Mouse (Mus musculus) forebrain, embryonic 12.5 days (tissue): ENCODE data around the gene Chst11. TPM values are rescaled to one million over a fixed set of nuclear protein-coding genes. Genes with fewer than 3 reads are reported as not detected.

Source experiments
- ATAC-seq: fragments of 200-750 bp; cut with Nextera tagmentation; 2 replicates; pipeline ENCODE4 v1.8.0; 2017; ENCODE audit warnings: moderate TSS enrichment; ENCODE audit not compliant: low FRiP score
- H3K27ac ChIP-seq: fragments of 300-500 bp; sonication (generic); 2 replicates; pipeline ENCODE4 v1.5.1; 2016; ENCODE audit warnings: mild to moderate bottlenecking
- H3K27me3 ChIP-seq: fragments of 300-500 bp; sonication (generic); 2 replicates; pipeline ENCODE4 v1.6.1; 2016; ENCODE audit warnings: mild to moderate bottlenecking
- H3K36me3 ChIP-seq: fragments of 300-500 bp; sonication (generic); replicated peaks from 2 replicates; pipeline ENCODE4 v1.6.1; 2016; ENCODE audit warnings: mild to moderate bottlenecking
- H3K4me1 ChIP-seq: fragments of 300-500 bp; sonication (generic); 2 replicates; pipeline ENCODE4 v1.6.1; 2016
- H3K4me2 ChIP-seq: fragments of 300-500 bp; sonication (generic); 2 replicates; pipeline ENCODE4 v1.6.1; 2016; ENCODE audit warnings: mild to moderate bottlenecking, moderate library complexity
- H3K4me3 ChIP-seq: fragments of 300-500 bp; sonication (generic); replicated peaks from 2 replicates; pipeline ENCODE4 v1.5.1; 2016; ENCODE audit warnings: mild to moderate bottlenecking
- H3K9ac ChIP-seq: fragments of 300-500 bp; sonication (generic); 2 replicates; pipeline ENCODE4 v1.6.1; 2016; ENCODE audit warnings: mild to moderate bottlenecking
- H3K9me3 ChIP-seq: fragments of 300-500 bp; sonication (generic); 2 replicates; pipeline ENCODE4 v1.6.1; 2016
- WGBS: fragments of 180-500 bp; shearing (Covaris S2); methylation state at CpG from one replicate; pipeline ENCODE4 v1.1.7; 2016; 5-methylcytosine and 5-hydroxymethylcytosine counted together
- polyA plus RNA-seq: library from polyadenylated mRNA; unstranded; fragments of >200 nt; fragmentation: Nextera tagmentation; extraction: Ambion mirVana; gene quantifications from 2 replicates; pipeline ENCODE4 v1.2.1, GENCODE M21; 2016

Gene Chst11
- polyA plus RNA-seq, 1 experiment from 2014 or later = 2.6 TPM

DNA sequence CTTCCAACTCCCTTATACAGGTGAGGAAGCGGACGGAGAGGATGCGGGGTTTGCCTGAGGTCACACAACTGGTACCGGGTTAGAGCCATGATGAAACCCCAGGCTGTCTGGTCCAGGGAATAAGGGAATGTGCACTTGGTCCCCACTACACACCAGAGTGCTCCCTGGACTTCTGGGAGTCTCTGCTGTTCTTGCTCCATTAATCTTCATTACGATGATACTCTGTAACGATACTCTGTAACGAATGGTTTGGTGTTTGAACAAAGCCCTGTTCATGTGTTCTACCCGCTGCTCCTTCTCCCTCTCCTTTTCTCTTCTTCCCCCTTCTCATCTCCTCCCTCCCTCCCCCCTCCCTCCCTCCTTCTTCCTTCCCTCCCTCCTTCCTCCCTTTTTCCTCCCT is 104.9 kb downstream of the Chst11 start:
- no peak overlapping the region for H3K4me2 ChIP-seq
- no peaks in the 10 kb centered on the region for H3K36me3 ChIP-seq
- H3K27ac ChIP-seq = no peak overlapping the region
- H3K9ac ChIP-seq = no peak overlapping the region
- no peak overlapping the region for H3K4me3 ChIP-seq
- no peak for ATAC-seq
- peaks cover 32% of the 10 kb centered on the region for H3K4me1 ChIP-seq
- 75% methylated on average over 8 of the region's 8 CpGs for WGBS
- no peaks in the 10 kb centered on the region for H3K9me3 ChIP-seq
- no peaks in the 10 kb centered on the region for H3K27me3 ChIP-seq

DNA sequence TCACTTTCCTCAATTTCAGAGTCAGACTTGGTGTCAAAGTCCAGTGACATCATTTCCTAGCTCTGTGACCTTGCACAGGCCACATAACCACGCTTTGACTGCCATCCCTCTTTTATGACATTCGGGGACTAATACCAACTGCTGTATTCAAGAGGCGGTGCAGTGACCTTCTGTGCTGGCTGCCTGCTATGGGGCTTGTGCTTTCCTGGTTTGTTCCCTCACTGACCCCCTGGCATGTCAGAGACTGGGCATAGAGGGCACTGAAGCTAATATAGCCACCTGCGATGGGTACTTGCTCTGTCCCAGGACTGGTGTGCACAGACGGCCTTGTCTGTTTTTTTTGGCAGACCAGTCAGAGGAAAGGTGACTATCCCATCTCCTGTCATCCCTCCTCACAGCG is 108.4 kb downstream of the Chst11 start:
- WGBS = 85% methylated on average over 6 of the region's 6 CpGs
- no peaks in the 10 kb centered on the region for H3K9me3 ChIP-seq
- H3K4me2 ChIP-seq = no peak overlapping the region
- H3K27ac ChIP-seq = no peak overlapping the region
- no peak overlapping the region for H3K9ac ChIP-seq
- H3K4me1 ChIP-seq = peaks cover 44% of the 10 kb centered on the region
- no peak for ATAC-seq
- no peaks in the 10 kb centered on the region for H3K27me3 ChIP-seq
- no peaks in the 10 kb centered on the region for H3K36me3 ChIP-seq
- no peak overlapping the region for H3K4me3 ChIP-seq

DNA sequence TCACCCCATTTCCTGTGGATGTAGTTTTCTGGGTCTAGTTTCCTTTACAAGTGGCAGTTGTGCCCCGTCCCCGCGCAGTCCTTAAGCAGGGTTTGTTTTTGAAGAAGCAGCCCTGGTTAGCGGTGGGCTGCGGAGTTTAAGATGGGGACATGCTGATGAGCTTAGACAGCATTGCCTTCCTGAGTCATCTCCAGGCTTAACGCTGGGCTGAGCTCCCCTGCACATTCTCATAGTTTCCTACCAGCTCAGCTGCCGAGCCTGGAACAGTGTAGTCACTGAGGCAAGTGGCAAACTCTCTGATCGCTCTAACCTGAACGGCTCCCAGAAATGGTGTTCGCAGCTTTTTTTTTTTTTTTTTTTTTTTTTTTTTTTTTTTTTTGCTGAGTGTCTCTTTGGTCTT is 109.0 kb downstream of the Chst11 start:
- Histone ChIP-seq H3K36me3 (no peaks in the 10 kb centered on the region), H3K4me1 (peaks cover 44% of the 10 kb centered on the region), H3K9me3 (no peaks in the 10 kb centered on the region), H3K4me2 (no peak overlapping the region), H3K4me3 (no peak overlapping the region), H3K27ac (no peak overlapping the region), H3K9ac (no peak overlapping the region), H3K27me3 (no peaks in the 10 kb centered on the region)
- 87% methylated on average over 10 of the region's 10 CpGs for WGBS
- no peak for ATAC-seq

DNA sequence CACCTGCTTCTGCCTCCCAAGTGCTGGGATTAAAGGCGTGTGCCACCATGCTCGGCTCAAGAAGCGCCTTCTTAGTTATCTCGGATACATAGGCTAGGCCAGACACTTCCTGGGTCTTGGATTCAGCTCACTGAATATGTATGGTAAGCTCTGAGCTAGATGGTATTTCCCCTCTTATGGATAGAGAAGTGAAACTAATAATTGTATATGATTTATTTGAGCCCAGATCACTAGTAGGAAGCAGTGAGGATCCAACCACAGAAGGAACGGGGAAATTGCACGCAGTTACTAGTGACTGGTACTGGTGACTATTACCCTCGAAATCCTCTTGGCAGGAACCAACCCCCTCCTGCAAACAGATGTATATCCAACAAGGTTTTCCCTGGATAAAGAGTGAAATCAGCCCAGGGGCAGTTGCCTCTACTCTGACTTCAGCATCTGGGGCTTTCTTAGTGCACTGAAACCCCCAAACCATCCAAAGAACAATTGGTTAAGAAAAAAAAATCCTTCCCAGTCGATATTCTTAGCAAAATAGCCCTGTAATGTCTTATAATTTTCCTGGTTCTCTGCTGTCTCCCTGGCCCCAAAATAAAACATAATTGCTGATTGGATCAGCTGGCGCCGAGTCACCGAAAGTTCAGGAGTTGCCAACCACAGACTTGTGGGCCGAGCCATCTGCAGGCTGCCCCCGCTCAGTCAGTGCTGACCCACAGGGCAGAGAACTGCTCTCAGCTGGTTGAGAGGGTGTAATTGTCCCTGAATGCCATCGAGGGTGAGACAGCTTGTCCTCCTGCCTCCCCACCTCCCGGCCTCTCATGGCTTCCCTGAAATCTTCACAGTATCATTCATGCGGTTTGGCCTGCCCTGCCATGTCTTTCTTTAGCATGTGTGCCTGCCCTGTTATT is 109.8 kb downstream of the Chst11 start:
- Histone ChIP-seq H3K4me1 (peaks cover 44% of the 10 kb centered on the region), H3K27me3 (no peaks in the 10 kb centered on the region), H3K9ac (no peak overlapping the region), H3K9me3 (no peaks in the 10 kb centered on the region), H3K36me3 (no peaks in the 10 kb centered on the region), H3K27ac (no peak overlapping the region), H3K4me3 (no peak overlapping the region), H3K4me2 (no peak overlapping the region)
- 82% methylated on average over 16 of the region's 16 CpGs for WGBS
- ATAC-seq = no peak

- Histone ChIP-seq H3K36me3 (no peaks in the 10 kb centered on the region), H3K4me2 (no peak overlapping the region), H3K4me3 (no peak overlapping the region), H3K4me1 (peaks cover 48% of the 10 kb centered on the region), H3K27ac (no peak overlapping the region), H3K27me3 (no peaks in the 10 kb centered on the region), H3K9me3 (no peaks in the 10 kb centered on the region), H3K9ac (no peak overlapping the region)
- no peak for ATAC-seq
- 91% methylated on average over 6 of the region's 6 CpGs for WGBS
Observed at GRCm38 (mm10) chr10:83096257-83096656, 111.0 kb downstream of the Chst11 start.

DNA sequence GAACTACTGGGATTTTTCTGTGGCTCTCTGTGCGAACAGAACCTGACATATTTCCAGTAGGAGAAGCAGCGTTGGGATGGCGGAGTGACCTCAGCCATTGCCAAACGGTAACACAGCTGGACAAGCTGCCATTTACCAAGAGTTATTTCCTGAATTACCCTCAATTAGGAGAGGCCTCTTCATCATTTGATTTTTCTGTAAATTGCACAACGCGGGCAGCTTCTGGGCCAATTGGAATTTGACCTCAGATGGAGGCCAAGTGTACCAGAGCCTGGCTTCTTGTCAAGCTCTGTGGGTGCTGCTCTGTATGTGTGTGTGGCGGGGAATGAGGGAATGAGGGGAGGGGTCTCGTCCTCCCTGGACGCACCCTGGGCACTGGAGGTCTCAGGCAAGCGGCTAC is 113.6 kb downstream of the Chst11 start:
- Histone ChIP-seq H3K27ac (peak overlapping the region; percentile 25; the same call in 1 of the 2 replicates), H3K27me3 (no peaks in the 10 kb centered on the region)
- no peak for ATAC-seq

GRCm38 (mm10) chr10:83099669-83100068 is 114.4 kb downstream of the Chst11 start:
- H3K9me3 ChIP-seq = no peaks in the 10 kb centered on the region
- H3K36me3 ChIP-seq = no peaks in the 10 kb centered on the region
- WGBS = 90% methylated on average over 3 of the region's 3 CpGs
- H3K27ac ChIP-seq = peak overlapping the region; percentile 25; the same call in 1 of the 2 replicates
- no peaks in the 10 kb centered on the region for H3K27me3 ChIP-seq
- no peak overlapping the region for H3K4me2 ChIP-seq
- H3K4me1 ChIP-seq = peaks cover 79% of the 10 kb centered on the region
- ATAC-seq = no peak
- H3K4me3 ChIP-seq = no peak overlapping the region
- no peak overlapping the region for H3K9ac ChIP-seq

More for the DNA sequence above, 113.6 kb downstream of the Chst11 start:
- Histone ChIP-seq H3K36me3 (no peaks in the 10 kb centered on the region), H3K9me3 (no peaks in the 10 kb centered on the region), H3K9ac (no peak overlapping the region), H3K4me2 (no peak overlapping the region), H3K4me3 (no peak overlapping the region), H3K4me1 (peaks cover 72% of the 10 kb centered on the region)
- WGBS = 79% methylated on average over 10 of the region's 10 CpGs

DNA sequence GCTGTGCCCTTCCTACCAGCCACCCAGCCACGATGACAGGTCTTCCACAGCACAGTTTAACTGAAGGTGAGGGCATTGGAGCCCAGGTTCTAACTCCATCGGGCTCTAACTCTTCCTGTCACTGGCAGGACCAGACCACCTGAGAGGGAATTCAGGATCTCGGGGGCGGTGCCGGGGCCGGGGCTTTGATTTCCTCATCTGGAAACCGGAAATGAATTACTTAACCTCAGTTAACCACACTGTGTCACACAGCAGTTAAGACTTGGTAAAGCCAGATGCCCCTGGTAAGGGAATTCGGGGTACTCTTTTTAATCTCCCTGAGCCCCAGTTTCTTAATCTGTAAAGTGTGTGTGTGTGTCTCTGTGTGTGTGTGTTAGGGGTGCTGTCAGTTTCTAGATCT is 115.6 kb downstream of the Chst11 start:
- no peak overlapping the region for H3K9ac ChIP-seq

GRCm38 (mm10) chr10:83101421-83102207 is 116.3 kb downstream of the Chst11 start:
- Histone ChIP-seq H3K27me3 (no peaks in the 10 kb centered on the region), H3K9ac (no peak overlapping the region), H3K9me3 (no peaks in the 10 kb centered on the region), H3K36me3 (no peaks in the 10 kb centered on the region), H3K4me3 (no peak overlapping the region), H3K4me1 (peaks cover 93% of the 10 kb centered on the region), H3K4me2 (no peak overlapping the region), H3K27ac (peak overlapping the region; percentile 83; the same call in 1 of the 2 replicates)
- no peak for ATAC-seq
- WGBS = 83% methylated on average over 9 of the region's 9 CpGs

More for the DNA sequence above, 115.6 kb downstream of the Chst11 start:
- WGBS = 68% methylated on average over 8 of the region's 8 CpGs
- Histone ChIP-seq H3K36me3 (no peaks in the 10 kb centered on the region), H3K9me3 (no peaks in the 10 kb centered on the region), H3K27me3 (no peaks in the 10 kb centered on the region), H3K27ac (0 out of 2 replicates have a peak overlapping the region, but pooled peaks have one; percentile 1), H3K4me3 (no peak overlapping the region), H3K4me1 (peaks cover 86% of the 10 kb centered on the region), H3K4me2 (no peak overlapping the region)
- no peak for ATAC-seq

GRCm38 (mm10) chr10:83102745-83103144 is 117.4 kb downstream of the Chst11 start:
- peak; percentile 45; the same call in 1 of the 2 replicates for ATAC-seq
- peak overlapping the region; percentile 83 for H3K27ac ChIP-seq
- no peaks in the 10 kb centered on the region for H3K9me3 ChIP-seq
- peak overlapping the region; percentile 19; the same call in 1 of the 2 replicates for H3K4me2 ChIP-seq
- H3K36me3 ChIP-seq = no peaks in the 10 kb centered on the region
- peaks cover 94% of the 10 kb centered on the region for H3K4me1 ChIP-seq
- no peak overlapping the region for H3K9ac ChIP-seq
- no peak overlapping the region for H3K4me3 ChIP-seq
- no peaks in the 10 kb centered on the region for H3K27me3 ChIP-seq
- WGBS = 12% methylated on average over 15 of the region's 15 CpGs

DNA sequence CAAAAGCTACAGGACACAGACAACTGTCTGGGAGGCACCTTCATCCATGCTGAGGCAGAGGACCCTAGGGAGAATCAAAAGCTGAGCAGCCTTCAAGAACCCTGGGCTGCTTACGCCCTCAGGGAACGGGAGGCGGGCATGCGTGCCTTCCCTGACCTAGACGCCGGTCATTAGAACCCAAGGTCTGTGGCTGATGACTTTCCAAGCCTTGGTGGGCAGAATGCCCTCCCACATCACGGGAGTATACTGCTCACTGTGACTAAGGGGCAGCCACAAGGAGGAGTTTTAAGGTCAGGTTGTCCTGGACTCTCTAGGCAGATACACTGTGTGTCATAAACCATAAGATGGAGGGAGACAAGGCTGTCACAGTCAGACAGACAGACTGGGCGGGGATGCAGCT is 118.9 kb downstream of the Chst11 start:
- H3K9ac ChIP-seq = no peak overlapping the region
- no peak for ATAC-seq
- H3K36me3 ChIP-seq = no peaks in the 10 kb centered on the region
- no peak overlapping the region for H3K4me3 ChIP-seq
- H3K27me3 ChIP-seq = no peaks in the 10 kb centered on the region
- WGBS = 78% methylated on average over 8 of the region's 8 CpGs
- H3K4me1 ChIP-seq = peaks cover 96% of the 10 kb centered on the region
- no peak overlapping the region for H3K4me2 ChIP-seq
- 0 out of 2 replicates have a peak overlapping the region, but pooled peaks have one; percentile 36 for H3K27ac ChIP-seq
- no peaks in the 10 kb centered on the region for H3K9me3 ChIP-seq

- ATAC-seq = peak; percentile 87
- H3K9me3 ChIP-seq = no peaks in the 10 kb centered on the region
- peaks cover 76% of the 10 kb centered on the region for H3K4me1 ChIP-seq
- no peaks in the 10 kb centered on the region for H3K36me3 ChIP-seq
- H3K4me2 ChIP-seq = peak overlapping the region; percentile 15; the same call in 1 of the 2 replicates
- no peak overlapping the region for H3K4me3 ChIP-seq
- no peak overlapping the region; the same call in 1 of the 2 replicates for H3K9ac ChIP-seq
- 13% methylated on average over 7 of the region's 7 CpGs for WGBS
- H3K27ac ChIP-seq = peak overlapping the region; percentile 88
- no peaks in the 10 kb centered on the region for H3K27me3 ChIP-seq
Observed at GRCm38 (mm10) chr10:83106152-83106746, 121.0 kb downstream of the Chst11 start.
